ENCODE assay signal across 26 mouse cellular contexts in genomic region chr2:16559287-16559686, GRCm38 (mm10).
DNase-seq lines count a peak whose midpoint lies in the region; ATAC-seq lines count a peak whose summit lies in the region.
"Had no signal": no experiment of that assay in that cellular context is flagged by ENCODE, and none has a peak within 500 bp of the region (broad histone marks: within the 10 kb centered on the region; RNA-seq: fewer than 3 reads in every experiment).

No protein-coding gene starts in this region.

- H3K9me3 ChIP-seq in midbrain, embryonic 14.5 days (ENCODE audit: control insufficient read depth, low read length) = no peaks in the 10 kb centered on the region
- H3K9me3 ChIP-seq in midbrain, embryonic 16.5 days (replicated peaks; ENCODE audit: control insufficient read depth, low read length, poor library complexity, severe bottlenecking) = no peaks in the 10 kb centered on the region
- H3K9me3 ChIP-seq: embryonic facial prominence, embryonic 10.5 days; embryonic facial prominence, embryonic 13.5 days; forebrain, embryonic 12.5 days; heart, embryonic 10.5 days; heart, embryonic 13.5 days; hindbrain, embryonic 12.5 days; hindbrain, embryonic 15.5 days had no signal

- no peak overlapping the region for H3K27ac ChIP-seq in midbrain, embryonic 14.5 days (replicated peaks; ENCODE audit: low read depth, low read length)
- no peak overlapping the region for H3K27ac ChIP-seq in midbrain, embryonic 16.5 days (ENCODE audit: low read length)
- H3K27ac ChIP-seq: embryonic facial prominence, embryonic 10.5 days; embryonic facial prominence, embryonic 13.5 days; forebrain, embryonic 12.5 days; heart, adult 2 months; heart, embryonic 10.5 days; heart, embryonic 13.5 days; hindbrain, embryonic 12.5 days; hindbrain, embryonic 15.5 days had no signal

- no peaks in the 10 kb centered on the region for H3K4me1 ChIP-seq in midbrain, embryonic 14.5 days (ENCODE audit: control insufficient read depth, insufficient read depth, low read length)
- H3K4me1 ChIP-seq in midbrain, embryonic 16.5 days (ENCODE audit: control insufficient read depth, insufficient read depth, low read length) = no peaks in the 10 kb centered on the region
- H3K4me1 ChIP-seq: embryonic facial prominence, embryonic 10.5 days; embryonic facial prominence, embryonic 13.5 days; forebrain, embryonic 12.5 days; heart, embryonic 10.5 days; heart, embryonic 13.5 days; hindbrain, embryonic 12.5 days; hindbrain, embryonic 15.5 days had no signal

- H3K4me3 ChIP-seq in midbrain, embryonic 14.5 days (replicated peaks; ENCODE audit: low read depth, low read length) = no peak overlapping the region
- no peak overlapping the region for H3K4me3 ChIP-seq in midbrain, embryonic 16.5 days (ENCODE audit: low read depth, low read length)
- H3K4me3 ChIP-seq: embryonic facial prominence, embryonic 10.5 days; embryonic facial prominence, embryonic 13.5 days; erythroblast, embryonic 14.5 days; forebrain, embryonic 12.5 days; heart, adult 2 months; heart, embryonic 10.5 days; heart, embryonic 13.5 days; hindbrain, embryonic 12.5 days; hindbrain, embryonic 15.5 days had no signal

- no peaks in the 10 kb centered on the region for H3K36me3 ChIP-seq in midbrain, embryonic 14.5 days (ENCODE audit: control insufficient read depth, insufficient read depth, low read length)
- H3K36me3 ChIP-seq in midbrain, embryonic 16.5 days (ENCODE audit: control insufficient read depth, insufficient read depth, low read length) = no peaks in the 10 kb centered on the region
- H3K36me3 ChIP-seq: embryonic facial prominence, embryonic 10.5 days; embryonic facial prominence, embryonic 13.5 days; forebrain, embryonic 12.5 days; heart, embryonic 10.5 days; heart, embryonic 13.5 days; hindbrain, embryonic 12.5 days; hindbrain, embryonic 15.5 days had no signal

- no peak overlapping the region for H3K4me2 ChIP-seq in midbrain, embryonic 14.5 days (ENCODE audit: low read length)
- H3K4me2 ChIP-seq in midbrain, embryonic 16.5 days (ENCODE audit: low read length) = no peak overlapping the region
- H3K4me2 ChIP-seq: embryonic facial prominence, embryonic 13.5 days; forebrain, embryonic 12.5 days; heart, embryonic 13.5 days; hindbrain, embryonic 12.5 days; hindbrain, embryonic 15.5 days had no signal

- WGBS in midbrain, embryonic 14.5 days = 56% methylated on average over 4 of the region's 4 CpGs
- WGBS in midbrain, embryonic 16.5 days = 57% methylated on average over 4 of the region's 4 CpGs

- no peaks in the 10 kb centered on the region for H3K27me3 ChIP-seq in midbrain, embryonic 14.5 days (ENCODE audit: control insufficient read depth, insufficient read depth, low read length)
- no peaks in the 10 kb centered on the region for H3K27me3 ChIP-seq in midbrain, embryonic 16.5 days (ENCODE audit: control insufficient read depth, insufficient read depth, low read depth, low read length)
- H3K27me3 ChIP-seq: embryonic facial prominence, embryonic 13.5 days; forebrain, embryonic 12.5 days; heart, embryonic 13.5 days; hindbrain, embryonic 12.5 days; hindbrain, embryonic 15.5 days had no signal

- peak; percentile 58; the same call in 1 of the 2 replicates for ATAC-seq in midbrain, embryonic 14.5 days (ENCODE audit: low FRiP score, low TSS enrichment)
- no peak for ATAC-seq in midbrain, embryonic 16.5 days
- ATAC-seq: activated CD4-positive, CD25-positive, alpha-beta regulatory T cell, adult 4 months; forebrain, embryonic 16.5 days had no signal

- no peak overlapping the region for H3K9ac ChIP-seq in midbrain, embryonic 14.5 days (replicated peaks; ENCODE audit: low read length)
- H3K9ac ChIP-seq in midbrain, embryonic 16.5 days (ENCODE audit: low read depth, low read length) = no peak overlapping the region
- H3K9ac ChIP-seq: embryonic facial prominence, embryonic 13.5 days; forebrain, embryonic 12.5 days; heart, embryonic 13.5 days; hindbrain, embryonic 12.5 days; hindbrain, embryonic 15.5 days had no signal

- DNase-seq in embryo, embryonic 11 days = peak; percentile 2
- no peak for DNase-seq in embryo, embryonic 10.5 days (ENCODE audit: low spot score)
- DNase-seq in kidney, adult 9 months = peak; percentile 20
- DNase-seq in kidney, adult 18-20 months = no peak
- DNase-seq in midbrain, embryonic 14.5 days = peak; percentile 45
- DNase-seq: adrenal gland, adult 8-10 months; adrenal gland, postnatal 25 days; cerebellum, adult 18-20 months; cerebellum, adult 9-10 months; cerebellum, postnatal 14 days; gastrocnemius, postnatal 10 days; gastrocnemius, postnatal 36 days; heart, adult 2 months; heart, postnatal 14 days; heart, postnatal 4 days had no signal

Comparison
In these comparisons a context has a peak if more than half of its experiments do, and no peak if none do; other contexts are left out.
1. DNase-seq: peak in embryo, embryonic 11 days (single experiment), kidney, adult 9 months (single experiment) and midbrain, embryonic 14.5 days (single experiment); none in embryo, embryonic 10.5 days (single experiment) and kidney, adult 18-20 months (single experiment).